Mouse (Mus musculus): Measurements from ENCODE around the gene Mmp28.

The Mmp28 gene

DNA sequence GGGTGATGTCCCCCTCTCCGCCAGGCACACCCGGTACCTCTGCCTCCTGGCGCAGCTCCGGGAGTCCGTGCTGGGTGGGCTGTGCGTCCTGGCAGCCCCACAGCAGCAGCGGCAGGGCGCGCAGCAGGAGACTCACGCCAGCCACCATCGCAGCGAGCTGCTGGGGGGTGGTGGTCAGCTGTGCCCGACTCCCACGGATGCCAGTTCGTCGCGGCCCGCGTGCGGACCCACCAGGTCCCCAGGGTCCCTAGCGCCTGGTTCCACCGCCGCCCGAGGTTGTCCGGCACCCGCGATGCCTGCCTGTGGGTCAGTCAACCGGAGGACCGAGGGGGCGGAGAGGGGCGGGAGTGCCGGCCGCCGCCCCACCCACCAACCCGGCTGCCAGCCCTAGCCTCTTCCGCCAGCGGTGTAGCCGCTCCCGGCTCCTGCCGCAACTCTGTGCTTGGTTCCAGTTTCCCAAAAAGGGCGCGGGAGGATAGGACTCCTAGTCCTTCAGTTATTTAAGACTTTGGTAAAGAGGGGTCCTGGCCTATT is at the start of gene Mmp28:
TSS of gene Mmp28 (minus strand) at position 361 of the 534 bp plus-strand sequence.
- DNase-seq (ENCODE audit: low spot score) = peak; percentile 70

DNA sequence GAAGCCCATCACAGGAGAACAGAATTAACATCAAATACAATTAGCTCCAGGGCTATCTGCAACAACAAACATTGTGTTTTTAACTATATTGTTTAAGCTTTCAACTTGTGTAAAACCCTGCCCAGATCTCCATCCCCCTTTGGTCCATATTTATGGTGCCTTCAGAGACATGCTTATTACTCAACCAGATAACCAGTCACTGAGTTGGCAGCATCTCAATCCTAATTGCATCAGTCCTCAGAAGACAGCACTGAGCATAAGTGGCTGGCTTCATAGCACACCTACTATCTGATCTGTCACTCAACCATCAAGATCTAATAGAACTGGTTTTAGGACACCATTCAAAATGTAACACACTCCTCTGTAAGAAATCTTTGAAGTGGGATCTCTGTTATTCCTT is 46.6 kb upstream of the Mmp28 start:
- peak; percentile 23 for DNase-seq (ENCODE audit: low spot score)

DNA sequence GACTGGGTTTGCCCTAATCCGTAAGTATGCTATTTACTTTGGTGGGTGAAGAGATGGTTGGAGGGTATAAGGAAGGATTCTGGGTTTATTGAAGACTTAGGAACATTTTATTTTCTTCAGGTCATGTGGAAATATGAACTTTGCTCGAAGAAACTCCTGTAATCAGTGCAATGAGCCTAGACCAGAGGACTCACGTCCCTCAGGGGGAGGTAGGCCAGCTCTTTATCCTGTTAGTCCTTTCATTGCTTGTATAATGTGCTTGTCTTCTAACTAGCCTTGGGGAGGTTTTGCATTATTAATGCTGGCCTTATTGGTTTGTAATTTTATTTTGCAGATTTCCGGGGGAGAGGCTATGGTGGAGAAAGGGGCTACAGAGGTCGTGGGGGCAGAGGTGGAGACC is 41.4 kb upstream of the Mmp28 start:
- DNase-seq (ENCODE audit: low spot score) = no peak

DNA sequence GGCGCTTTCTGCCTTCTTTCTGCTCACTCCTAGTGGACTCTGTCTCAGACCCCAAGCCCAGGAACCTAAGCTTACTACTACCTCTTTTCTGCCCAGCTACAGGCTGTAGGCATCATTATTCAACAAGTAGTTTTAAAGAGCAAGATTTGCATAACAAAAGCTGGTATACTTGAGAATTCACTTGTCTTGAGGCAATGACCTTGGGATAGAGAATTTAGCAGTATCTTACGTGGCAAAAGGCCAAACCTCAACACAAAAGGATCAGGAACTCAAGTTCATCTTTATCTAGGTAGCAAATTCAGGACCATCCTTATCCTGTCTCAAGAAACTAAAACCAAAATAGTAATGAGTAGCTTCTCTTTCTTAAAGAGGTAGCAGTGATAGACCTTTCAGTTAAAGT is 32.7 kb upstream of the Mmp28 start:
- no peak for DNase-seq (ENCODE audit: low spot score)

DNA sequence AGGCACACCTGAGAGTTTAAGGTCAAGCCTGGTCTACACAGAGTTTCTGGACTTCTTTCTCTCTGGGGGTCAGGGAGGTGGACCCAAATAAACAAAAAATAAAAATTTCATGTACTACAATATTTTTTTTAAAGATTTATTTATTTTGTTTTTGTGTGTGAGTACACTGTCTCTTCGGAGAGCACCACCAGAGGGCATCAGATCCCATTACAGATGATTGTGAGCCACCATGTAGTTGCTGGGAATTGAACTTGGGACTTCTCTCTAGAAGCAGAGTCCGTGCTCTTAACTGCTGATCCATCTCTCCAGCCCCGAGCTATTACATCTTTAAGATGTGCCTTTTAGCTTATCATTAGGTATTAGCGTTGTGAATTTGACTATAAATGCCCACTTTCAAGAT is 28.6 kb upstream of the Mmp28 start:
- DNase-seq (ENCODE audit: low spot score) = no peak

DNA sequence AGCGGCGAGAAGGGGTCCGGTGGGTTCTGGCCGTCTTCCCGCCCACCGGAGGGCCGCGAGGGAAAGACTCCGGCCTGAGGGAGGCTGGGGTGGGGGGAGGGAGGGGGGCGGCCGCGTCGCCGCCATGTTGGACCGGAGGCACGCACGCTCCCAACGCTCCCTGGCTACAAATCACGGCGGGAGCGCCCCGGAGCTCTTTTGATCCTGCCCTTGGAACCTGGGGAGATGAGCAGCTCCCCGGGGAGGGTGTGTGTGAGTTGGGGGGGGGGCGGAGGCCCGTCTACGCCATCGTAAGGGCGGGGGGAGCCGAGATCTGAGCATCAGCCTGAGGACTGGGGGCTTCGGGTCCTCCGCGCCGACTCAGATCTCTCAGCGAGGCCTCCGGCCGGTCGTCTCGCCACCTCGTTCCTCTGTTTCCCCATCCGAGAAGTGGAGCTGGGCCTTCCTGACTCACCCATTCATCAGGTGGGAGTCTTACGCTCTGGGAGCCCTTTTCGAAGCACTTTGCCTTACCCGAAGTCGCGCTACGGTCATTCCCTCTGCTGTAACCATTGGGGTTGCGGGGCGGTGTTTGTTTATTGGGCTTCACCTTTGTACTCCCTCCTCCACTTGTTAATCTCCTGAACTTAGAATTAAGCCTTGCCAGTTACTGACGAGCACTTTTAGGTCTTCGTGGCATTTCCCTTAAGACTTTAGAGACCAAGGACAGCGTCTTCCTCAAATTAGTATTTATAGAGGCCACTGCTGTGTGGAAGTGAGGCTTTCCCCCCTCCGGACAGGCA is 10.6 kb upstream of the Mmp28 start:
- peak; percentile 43 for DNase-seq (ENCODE audit: low spot score)

DNA sequence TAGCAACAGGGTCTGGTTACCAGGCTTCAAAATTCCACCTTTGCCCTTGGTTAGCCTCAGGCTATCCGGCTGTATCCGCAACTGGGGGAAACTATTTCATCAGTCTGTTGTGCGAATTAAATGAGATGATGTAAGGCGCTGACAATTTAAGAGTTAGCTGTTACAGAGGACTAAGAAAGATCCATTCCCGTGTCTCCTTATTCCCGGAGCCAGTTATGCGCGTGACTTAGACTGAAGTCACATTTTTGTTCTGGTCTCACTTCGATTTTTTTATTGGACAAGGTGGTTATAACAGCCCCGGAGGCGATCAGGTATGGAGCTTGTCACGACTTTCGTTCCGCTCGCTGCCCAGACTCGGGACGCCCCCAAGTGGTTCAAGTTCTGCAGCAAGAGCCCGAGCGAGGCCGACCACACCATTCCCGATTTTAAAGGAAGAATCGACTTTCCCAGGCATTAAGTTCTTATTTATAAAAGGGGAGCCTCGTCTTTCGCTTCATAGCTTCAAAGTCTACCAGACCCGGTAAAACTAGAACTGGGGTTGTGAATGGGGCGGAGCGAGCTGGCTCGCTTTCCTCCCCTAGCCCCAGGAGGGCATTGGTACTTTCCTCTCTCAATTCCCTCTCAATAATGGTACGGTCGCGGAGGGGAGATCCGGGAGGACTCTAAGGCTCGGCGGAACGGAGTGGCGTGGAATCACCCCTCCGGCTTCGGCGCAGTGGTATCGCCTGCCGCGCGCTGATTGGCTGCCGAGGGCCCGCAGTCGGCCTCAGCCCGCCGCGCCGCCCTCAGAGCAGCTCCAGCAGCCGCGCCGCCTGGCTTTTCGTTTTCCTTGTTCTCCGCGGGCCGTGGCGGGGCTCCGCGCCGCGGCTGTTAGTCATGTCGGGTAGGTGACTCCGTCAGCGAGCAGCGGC is 9.7 kb upstream of the Mmp28 start, which contains the start of gene Taf15:
TSS of gene Taf15 (plus strand) at position 763 of the 911 bp plus-strand sequence.
- DNase-seq (ENCODE audit: low spot score) = peak; percentile 99

DNA sequence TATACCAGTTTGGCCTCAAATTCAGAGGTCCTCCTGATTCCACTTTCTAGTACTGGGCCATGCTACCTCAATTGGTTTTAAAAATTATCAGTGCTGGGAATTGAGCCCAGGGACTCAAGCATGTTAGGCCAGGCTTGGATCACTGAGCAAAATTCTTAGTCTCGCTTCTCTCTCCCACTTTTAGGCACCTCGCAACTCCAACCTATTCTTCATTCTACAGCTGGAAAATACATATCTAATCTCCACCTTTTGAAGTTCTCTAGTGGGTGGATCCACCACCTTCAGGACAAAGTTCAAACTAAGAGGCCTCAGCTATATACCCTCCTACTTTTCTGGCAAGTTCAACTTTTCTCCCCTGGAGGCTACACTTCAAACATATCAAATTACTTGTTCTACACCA is 8.9 kb upstream of the Mmp28 start:
- DNase-seq (ENCODE audit: low spot score) = no peak

DNA sequence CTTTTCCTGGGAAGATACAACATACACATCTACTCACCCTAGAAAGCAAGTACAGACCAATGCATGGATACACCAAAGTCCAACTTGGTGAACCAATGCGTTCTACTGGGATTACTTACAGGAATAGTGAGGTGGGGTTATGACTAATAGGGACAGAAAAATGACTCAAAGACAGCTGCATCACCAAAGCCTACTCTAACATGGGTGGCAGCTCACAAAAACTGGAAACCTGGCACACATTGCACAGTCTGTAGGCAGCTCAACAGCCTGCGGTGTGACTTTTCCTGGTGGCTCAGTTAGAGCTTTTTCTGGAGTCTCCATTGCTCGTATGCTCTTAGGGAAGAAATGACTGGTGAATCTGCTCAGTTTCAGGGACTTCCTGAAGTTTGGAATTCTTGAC is 5.9 kb upstream of the Mmp28 start:
- DNase-seq (ENCODE audit: low spot score) = no peak

DNA sequence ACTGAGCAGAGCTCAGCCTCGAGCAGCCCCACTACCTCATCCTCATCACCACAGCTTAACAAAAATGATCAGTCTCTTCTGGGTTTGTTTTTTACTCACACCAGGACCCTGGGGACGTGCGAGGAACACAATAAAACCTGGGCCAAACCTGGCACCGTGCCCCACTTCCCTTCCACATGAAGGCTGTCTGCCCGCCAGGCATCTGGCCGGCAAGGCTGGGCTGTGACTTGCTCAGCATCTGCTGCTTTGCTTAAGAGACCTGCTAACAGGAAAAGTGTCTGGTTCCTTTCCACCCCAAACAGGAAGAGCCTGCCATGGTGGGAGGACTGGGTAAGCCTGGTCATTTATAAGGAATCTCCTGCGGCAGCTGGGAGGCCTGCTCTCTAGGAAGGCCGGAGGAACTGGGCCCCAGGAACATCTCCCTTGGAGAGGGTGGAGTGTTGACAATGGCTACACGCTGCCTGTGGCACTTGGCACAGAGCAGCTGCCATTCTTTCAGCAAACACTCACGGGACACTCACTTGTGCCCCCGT is 4.3 kb upstream of the Mmp28 start:
- peak; percentile 91 for DNase-seq (ENCODE audit: low spot score)

DNA sequence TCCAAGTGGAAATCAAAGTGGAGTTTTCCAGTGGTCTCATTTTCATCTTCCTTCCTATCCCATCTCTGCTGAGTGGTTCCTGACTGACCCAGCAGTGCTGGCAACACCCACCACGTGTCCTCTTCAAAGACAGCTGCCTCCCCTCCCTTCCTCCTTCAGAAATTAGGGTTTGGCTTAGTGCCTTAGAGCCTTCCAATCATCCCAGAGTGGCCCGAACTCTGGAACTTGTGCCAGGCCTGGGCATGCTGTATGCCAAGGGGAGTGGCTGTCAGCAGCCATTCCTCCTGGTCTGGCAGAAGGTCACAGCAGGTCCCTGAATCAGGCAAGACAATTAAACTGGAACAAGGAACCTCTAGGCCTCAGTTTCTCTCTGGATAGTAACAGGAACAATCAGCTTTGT is 3.1 kb upstream of the Mmp28 start:
- DNase-seq (ENCODE audit: low spot score) = peak; percentile 73

DNA sequence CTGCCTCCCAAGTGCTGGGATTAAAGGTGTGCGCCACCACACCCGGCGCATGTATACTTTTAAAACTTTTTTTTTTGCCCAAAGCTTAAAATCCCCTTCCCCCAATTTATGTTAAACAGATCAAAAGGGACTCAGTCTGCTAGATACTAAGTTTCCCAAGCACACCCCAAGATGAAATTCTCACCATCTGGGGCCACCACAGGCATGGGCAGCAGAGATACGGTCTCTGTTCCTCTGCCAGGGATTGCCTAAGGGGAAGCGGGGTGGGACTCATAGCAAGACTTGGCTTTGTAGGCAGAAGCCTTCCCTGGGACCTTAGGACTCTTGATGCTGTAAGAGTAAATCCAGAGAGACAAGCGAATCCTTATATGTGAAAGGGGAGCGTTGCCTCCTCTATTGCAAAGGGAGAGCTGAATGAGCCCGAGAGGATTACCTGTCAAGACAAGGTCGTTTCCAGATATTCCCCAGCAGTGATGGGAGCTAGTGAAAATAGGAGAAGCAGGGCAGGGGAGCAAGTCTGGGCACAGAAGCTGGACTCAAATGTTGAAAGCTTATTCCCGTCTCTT is 1.3 kb downstream of the Mmp28 start:
- no peak for DNase-seq (ENCODE audit: low spot score)

DNA sequence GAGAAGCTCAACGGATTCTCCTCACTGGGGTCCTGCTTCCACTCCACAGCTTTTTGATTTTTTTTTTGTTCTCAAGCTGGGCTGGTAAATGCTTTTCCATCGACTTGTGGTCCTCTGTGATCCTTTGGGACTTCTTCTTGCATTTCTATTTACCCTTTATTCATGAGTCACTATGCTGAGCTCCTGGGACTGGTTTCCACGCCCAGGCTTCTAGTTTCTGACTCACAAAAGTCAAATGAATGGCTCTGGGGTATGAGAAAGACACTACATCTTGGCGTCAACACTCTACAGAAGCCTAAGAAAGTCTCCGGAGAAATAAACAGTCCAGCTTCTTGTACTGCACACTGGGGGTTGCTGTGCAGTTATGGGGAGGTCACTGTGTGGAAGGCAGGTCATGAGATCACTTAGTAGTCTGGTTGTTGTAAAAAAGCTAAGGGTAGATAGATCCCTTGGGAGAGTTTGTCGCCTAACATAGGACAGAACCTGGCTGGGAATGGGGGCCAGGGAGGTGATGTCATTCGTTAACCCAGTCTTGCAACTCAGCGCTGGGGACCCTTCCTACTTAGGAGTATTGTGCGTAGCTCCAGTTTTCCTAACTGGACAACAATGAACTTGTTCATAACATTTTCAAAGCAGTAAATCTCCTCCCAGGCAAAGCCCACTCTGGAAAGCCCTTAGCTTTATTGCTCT is 4.8 kb downstream of the Mmp28 start:
- peak; percentile 68 for DNase-seq (ENCODE audit: low spot score)

DNA sequence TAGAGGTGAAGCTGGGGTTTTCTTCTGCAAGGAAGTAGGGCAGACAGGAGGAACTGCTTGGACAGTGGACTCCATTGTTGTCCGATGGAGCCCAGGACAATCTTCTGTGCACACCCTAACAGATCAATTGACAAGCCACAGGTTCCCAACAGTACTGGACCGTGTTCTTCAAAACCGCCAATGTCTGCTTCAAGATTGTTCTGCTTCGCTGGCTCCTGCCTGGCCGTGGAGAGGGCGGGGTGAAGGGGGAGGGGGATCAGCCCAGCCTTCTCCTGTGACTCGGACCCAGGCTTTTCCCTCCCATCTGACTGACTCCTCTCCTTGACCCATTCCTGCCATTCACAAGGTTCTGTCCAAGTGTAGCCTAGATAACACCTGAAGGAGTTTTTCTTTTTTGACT is 5.6 kb downstream of the Mmp28 start:
- DNase-seq (ENCODE audit: low spot score) = no peak

DNA sequence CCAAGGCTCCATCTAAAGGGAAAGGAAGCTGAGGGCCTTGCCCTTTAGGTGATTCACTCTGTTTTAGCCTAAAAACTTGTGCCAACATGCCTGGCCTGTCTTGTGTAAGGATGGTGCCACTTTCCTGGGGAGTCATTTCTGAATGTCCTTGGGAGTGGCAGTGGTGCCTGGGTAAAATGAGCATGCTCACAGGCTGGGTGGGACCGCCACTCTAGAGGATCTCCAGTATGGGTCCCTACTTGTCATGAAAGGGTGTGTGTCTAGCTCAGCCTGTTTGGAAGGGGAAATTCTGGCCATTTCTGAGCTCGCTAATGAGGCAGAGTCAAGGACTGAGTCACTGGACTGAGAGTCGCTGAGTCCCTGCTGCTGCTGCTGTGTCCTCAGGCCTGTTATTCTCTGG is 7.3 kb downstream of the Mmp28 start:
- no peak for DNase-seq (ENCODE audit: low spot score)

DNA sequence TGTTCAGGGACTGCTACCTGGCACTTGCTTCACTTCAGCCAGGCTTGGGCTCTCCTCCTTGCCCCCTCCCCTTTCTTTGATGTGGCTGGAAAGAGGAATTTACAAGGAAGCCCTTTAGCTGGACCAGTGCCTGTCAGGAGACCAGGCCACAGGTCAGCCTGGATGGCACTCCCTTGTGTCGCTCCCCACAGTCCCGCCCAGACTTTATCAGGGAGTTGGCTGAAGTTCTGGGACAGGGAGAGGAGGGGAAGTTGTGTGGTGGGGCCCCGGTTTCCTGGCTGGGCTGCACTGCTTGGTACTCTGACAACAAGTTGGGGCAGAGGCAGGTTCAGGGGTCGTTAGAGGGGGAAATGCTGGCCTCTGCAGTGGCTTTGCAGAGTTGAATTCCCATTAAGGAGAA is 8.3 kb downstream of the Mmp28 start:
- DNase-seq (ENCODE audit: low spot score) = no peak

DNA sequence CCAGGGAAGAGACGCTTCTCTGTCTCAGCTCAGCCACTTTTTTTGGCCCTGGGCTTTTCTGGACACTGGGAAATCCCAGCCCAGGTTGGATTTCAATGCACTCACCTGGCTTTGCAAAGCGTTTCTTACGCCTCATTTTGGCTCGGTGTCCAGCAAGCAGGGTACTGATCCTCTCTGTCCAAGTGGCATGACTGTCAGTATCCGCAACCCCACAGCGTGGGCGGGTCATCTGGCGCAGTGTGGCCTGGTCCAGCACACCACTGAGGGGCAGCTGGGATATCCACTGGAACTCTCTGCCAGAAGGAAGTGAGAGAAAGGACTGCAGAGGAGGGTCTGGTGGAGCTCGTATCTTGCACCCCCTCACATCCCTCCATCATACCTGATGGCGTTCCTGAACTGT is 11.6 kb downstream of the Mmp28 start:
- no peak for DNase-seq (ENCODE audit: low spot score)

DNA sequence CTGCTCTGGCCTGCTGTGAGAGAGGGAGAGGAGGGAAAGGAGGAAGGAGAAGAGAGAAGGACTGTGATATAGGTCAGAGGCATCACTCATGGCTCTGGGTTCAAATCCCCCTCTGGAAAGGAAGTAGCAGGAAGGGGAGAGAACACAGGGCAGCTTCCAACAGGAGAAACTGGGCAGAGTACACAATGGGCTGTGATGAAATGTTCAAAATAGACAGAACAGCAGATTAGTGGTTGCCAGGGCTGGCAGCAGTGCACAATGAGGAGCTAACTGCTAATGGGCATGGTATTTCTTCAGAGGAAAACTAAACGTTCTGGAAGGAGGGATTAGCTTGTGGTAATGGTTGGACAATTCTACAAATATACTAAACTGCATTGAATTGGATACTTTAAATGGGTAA is 12.3 kb downstream of the Mmp28 start:
- DNase-seq (ENCODE audit: low spot score) = no peak

DNA sequence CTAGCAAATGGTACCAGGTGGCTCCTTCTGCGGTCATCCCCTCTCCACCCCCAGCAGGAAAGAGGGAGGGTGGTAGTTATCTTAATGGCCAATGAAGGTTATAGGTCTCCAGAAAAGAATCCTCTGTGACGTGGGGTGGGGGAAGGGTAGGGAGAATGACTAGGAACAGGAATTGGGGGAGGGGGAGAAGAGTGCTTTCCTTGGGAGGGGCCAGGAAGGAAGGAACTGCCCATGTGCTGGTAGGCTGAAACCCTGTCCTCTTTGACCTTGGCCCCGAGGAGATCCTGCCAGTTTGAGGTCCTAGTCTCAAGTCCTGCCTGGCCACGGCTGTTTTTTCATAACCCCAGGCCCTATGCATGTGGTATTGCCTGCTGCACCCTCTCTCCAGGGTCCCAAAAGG is 13.6 kb downstream of the Mmp28 start:
- no peak for DNase-seq (ENCODE audit: low spot score)

DNA sequence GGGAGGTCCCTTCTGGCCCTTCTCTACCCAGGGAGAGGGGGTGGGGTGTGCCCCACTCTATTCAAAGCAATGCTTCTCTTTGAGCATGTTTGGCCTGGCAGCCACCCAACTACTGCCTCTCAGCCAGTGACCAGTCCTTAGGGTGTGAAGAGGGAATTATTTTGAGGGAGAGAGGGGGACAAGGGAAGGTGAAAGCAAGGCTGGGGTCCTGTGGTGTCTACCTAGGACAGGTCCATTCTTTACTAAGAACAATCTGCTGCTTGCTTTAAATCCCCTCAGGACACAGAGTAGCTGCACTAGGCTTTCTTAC is 14.0 kb downstream of the Mmp28 start:
- DNase-seq (ENCODE audit: low spot score) = no peak

DNA sequence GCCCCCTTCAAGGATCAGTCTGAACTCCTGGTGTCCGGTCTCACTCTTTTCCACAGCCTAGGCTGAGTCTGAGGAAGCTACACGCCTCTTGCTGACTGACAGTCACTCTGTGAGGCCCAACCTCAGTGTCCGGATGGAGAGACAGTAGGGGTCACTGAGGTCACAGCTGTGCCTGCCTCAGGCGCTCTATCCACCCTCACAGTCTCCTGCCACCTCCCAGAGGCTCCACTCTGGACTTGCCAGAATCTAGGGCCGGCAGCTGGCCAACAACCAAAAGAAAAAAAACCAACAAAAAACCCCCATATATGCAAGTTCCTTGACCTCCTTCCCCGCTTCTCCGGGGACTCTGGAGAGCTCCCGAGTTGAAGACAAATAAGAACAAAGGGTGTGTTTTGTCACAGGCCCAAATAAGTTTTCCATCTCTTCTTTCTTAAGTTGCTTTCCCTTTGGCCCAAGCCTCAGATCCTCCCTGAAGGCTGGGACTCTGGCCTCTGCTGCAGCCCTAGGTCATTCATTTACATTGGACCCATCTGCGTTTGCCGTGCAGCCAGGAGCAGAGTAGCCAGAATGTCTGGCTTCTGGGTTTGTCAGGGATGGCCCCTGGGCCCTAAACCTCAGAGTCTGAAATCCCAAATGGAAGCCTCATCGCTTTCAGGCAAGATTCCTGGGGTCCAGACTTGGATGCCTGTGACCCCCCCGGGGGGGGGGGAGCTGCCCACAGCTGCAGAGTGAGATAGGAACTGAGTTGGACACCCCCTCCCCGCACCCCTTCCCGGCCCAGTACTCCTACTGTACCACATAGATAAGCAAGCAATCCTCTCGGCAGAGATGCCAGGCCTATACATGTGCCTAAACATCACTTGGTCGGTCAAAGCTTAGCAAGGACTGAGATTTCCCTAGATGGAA is 14.6 kb downstream of the Mmp28 start:
- DNase-seq (ENCODE audit: low spot score) = peak; percentile 24

Measured in MN1 (cell line).